Mouse (Mus musculus) liver, postnatal 0 days (tissue): Measurements from ENCODE around the gene Cux2.

Experiments
- CTCF ChIP-seq: sonication (generic); IDR thresholded peaks from 2 replicates; pipeline ENCODE4 v1.5.1; 2016; ENCODE audit warnings: antibody characterized with exemption, low read depth
- EP300 ChIP-seq: IDR thresholded peaks from 2 replicates; pipeline ENCODE4 v1.6.1; 2016; ENCODE audit warnings: antibody characterized with exemption, low read depth, mild to moderate bottlenecking

- no peak for TF ChIP-seq CTCF
- no peak for TF ChIP-seq EP300
These were observed 185.6 kb downstream of the Cux2 start for GRCm38 (mm10) chr5:121864330-121864729.
